Mouse (Mus musculus) C2C12 (cell line): ENCODE data around the gene Irs1. TPM values are rescaled to one million over a fixed set of nuclear protein-coding genes. Genes with fewer than 3 reads are reported as not detected.

ENCODE experiments used
- H3K27me3 ChIP-seq: one replicate; pipeline ENCODE4 v1.6.1; 2011; ENCODE audit not compliant: control insufficient read depth, insufficient read depth, insufficient read length
- H3K36me3 ChIP-seq: one replicate; pipeline ENCODE4 v1.6.1; 2011; ENCODE audit not compliant: control insufficient read depth, insufficient read depth
- H3K4me3 ChIP-seq: one replicate; pipeline ENCODE4 v1.5.1; 2011; ENCODE audit warnings: mild to moderate bottlenecking, control low read depth; ENCODE audit not compliant: poor library complexity, insufficient read depth, severe bottlenecking
- H3K79me2 ChIP-seq: one replicate; pipeline ENCODE4 v1.6.1; 2011; ENCODE audit not compliant: control insufficient read depth, insufficient read depth
- H3K79me3 ChIP-seq: one replicate; pipeline ENCODE4 v1.6.1; 2011; ENCODE audit warnings: low read depth, control low read depth
- H3ac ChIP-seq: one replicate; pipeline ENCODE3; 2011; ENCODE audit warnings: low read depth; ENCODE audit not compliant: control insufficient read depth, insufficient read length
- CEBPB ChIP-seq: IDR thresholded peaks from one replicate; pipeline ENCODE4 v1.6.1; 2011; ENCODE audit warnings: low read depth, mild to moderate bottlenecking, control low read depth, moderate library complexity
- CTCF ChIP-seq: IDR thresholded peaks from one replicate; pipeline ENCODE4 v1.5.1; 2011; ENCODE audit not compliant: control insufficient read depth, insufficient read depth, insufficient read length
- FOSL1 ChIP-seq: IDR thresholded peaks from one replicate; pipeline ENCODE4 v1.8.0; 2011; ENCODE audit warnings: mild to moderate bottlenecking, low read length; ENCODE audit not compliant: poor library complexity, insufficient read depth, severe bottlenecking
- MAX ChIP-seq: IDR thresholded peaks from one replicate; pipeline ENCODE4 v1.6.1; 2011; ENCODE audit warnings: mild to moderate bottlenecking, control low read depth
- MYOD1 ChIP-seq: IDR thresholded peaks from one replicate; pipeline ENCODE4 v1.6.1; 2011; ENCODE audit warnings: low read depth; ENCODE audit not compliant: control insufficient read depth, insufficient read length
- MYOG ChIP-seq: IDR thresholded peaks from one replicate; pipeline ENCODE4 v1.6.1; 2011; ENCODE audit not compliant: control insufficient read depth, insufficient read length; ENCODE audit errors: extremely low read depth
- USF1 ChIP-seq: IDR thresholded peaks from one replicate; pipeline ENCODE4 v1.6.1; 2011; ENCODE audit warnings: low read depth, mild to moderate bottlenecking, control low read depth, moderate library complexity
- long read RNA-seq, 2 experiments: library from polyadenylated mRNA; unstranded; transcript quantifications; one replicate each; pipeline ENCODE4 v2.0.0; 2019 to 2020
- polyA plus RNA-seq: library from polyadenylated mRNA; unstranded; fragments of >200 nt; fragmentation: generic; extraction: Trizol; gene quantifications from one replicate; pipeline ENCODE4 v1.2.1, GENCODE M21; 2012; ENCODE audit warnings: missing spikeins

Gene Irs1
- 4.6 TPM for polyA plus RNA-seq
- long read RNA-seq, experiment 1, partial matches to known transcripts = 0 of 13 reads
- long read RNA-seq, experiment 1, other reads (novel, unspliced or antisense) = 13 of 13 reads
- long read RNA-seq, experiment 2, full-length matches to known transcripts = 17 of 27 reads
- long read RNA-seq, experiment 2, partial matches to known transcripts = 0 of 27 reads
- long read RNA-seq, experiment 2, other reads (novel, unspliced or antisense) = 10 of 27 reads

DNA sequence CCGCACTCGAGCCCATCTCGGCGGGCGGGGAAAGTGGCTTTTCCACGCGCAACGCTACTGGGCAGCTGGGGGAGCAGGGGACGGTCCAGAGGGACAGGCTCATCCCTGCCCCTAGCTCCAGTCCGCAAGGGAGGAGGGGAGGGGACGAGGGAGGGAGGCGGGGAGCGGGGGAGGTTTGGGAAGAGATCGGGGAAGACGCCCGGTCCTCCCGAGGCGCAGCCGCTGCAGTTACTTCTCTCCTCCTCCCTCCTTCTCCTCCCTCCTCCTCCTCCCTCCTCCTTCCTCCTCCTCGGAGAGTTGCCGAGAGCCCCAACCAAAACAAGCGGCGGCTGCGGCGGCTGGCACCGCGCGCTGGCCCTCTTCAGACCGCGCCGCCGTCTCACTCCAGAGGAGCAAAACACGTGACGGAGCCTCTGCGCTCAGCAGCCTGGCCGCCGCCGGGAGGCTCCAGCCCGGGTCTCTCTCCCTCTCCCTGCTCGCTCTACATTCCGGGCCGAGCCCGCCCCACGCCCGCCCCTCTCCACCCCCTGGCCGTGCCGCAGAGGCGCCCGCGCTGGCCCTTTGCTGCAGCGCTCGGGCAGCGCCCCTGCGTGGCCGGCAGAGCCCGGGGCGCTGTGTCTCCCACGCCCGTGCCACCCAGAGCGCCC lies at the start of gene Irs1:
TSS of gene Irs1 (minus strand) at position 266 of the 647 bp plus-strand sequence.
- Histone ChIP-seq H3K27me3 (no peaks in the 10 kb centered on the region), H3ac (peak within 1 kb of the TSS; percentile 83)

DNA sequence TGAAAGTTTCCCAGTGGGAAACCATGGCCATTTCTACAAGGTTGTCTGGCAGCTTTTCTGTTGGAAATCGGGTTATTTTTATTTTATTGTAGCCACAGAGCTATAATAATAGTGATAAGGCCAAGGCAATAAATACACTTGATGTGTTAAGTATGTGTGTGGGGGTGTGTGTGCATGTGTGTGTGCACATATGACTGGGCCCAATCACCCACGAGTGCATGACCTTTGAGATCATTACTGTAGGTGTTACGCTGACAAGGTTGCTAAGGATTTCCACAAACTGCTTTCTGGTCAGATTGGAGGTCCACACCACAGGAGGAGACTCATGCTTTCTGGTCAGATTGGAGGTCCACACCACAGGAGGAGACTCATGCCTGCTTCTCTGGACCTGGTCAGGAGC lies 43.3 kb upstream of the Irs1 start:
- TF ChIP-seq MAX (no peak), CEBPB (no peak), USF1 (no peak), FOSL1 (no peak), CTCF (no peak), MYOG (no peak), MYOD1 (no peak)
- peaks cover 3% of the 10 kb centered on the region for H3K79me3 ChIP-seq
- no peak overlapping the region for H3K4me3 ChIP-seq
- H3ac ChIP-seq = no peak overlapping the region
- no peaks in the 10 kb centered on the region for H3K27me3 ChIP-seq
- H3K36me3 ChIP-seq = no peaks in the 10 kb centered on the region
- peaks cover 8% of the 10 kb centered on the region for H3K79me2 ChIP-seq

More for the DNA sequence above, at the start of gene Irs1:
- TF ChIP-seq MYOD1 = no peak
- TF ChIP-seq USF1 = peak; percentile 52
- peak; percentile 92 for TF ChIP-seq CTCF
- H3K4me3 ChIP-seq = peak within 1 kb of the TSS; percentile 74
- H3K79me2 ChIP-seq = peaks cover 45% of the 10 kb centered on the region
- peaks cover 43% of the 10 kb centered on the region for H3K79me3 ChIP-seq
- peaks cover 21% of the 10 kb centered on the region for H3K36me3 ChIP-seq

DNA sequence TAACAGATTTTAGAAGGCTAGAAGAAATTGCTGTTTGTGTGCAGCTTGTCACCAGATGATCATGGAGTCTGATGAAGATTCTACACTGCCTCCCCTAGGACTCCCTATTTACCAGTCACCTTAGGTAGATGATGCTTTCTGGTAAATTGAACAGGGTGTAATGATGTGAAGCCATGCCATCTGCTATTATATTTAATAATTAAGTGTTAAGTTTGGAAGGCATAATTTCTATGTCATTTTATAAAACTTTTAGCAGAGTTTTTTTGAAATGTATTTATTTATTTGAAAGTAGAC lies 38.7 kb upstream of the Irs1 start:
- Histone ChIP-seq H3K27me3 (no peaks in the 10 kb centered on the region), H3ac (no peak overlapping the region), H3K4me3 (no peak overlapping the region), H3K79me2 (peaks cover 29% of the 10 kb centered on the region), H3K79me3 (peaks cover 6% of the 10 kb centered on the region), H3K36me3 (no peaks in the 10 kb centered on the region)
- TF ChIP-seq CTCF = no peak
- no peak for TF ChIP-seq MYOD1
- no peak for TF ChIP-seq MAX
- TF ChIP-seq CEBPB = no peak
- TF ChIP-seq USF1 = no peak
- no peak for TF ChIP-seq FOSL1
- no peak for TF ChIP-seq MYOG

DNA sequence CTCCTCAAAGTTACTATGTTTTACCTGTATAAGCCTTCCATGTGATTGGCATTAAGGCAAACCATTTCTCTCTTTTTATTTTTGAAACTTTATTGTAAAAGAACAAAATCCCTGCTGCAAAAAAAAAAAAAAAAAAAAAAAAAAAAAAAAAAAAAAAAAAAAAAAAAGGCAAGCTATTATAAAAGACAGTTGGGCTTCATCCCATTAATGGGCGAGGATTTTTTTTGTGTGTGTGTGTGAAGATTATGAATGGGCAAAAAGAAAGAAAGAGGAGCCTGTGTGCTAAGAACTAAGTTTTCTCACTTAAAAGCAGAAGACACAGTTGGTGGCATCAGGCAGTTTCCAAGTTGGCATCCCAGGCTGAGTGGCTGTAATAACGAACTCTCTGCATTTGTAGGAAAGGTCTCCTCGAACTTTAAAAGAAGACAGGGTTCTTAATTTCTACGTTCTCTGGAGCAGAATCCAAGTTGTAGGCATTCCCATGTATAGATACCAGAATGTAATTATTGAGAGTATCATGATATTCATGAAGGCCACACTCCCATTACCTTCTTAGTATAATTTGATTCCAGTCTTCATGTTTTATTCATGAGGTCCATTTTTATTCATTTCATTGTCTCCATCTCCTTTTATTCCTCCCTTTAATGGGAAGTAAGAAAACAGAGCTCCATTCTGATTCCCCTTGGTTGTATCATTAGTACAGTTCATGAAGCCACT lies 38.2 kb upstream of the Irs1 start:
- no peak for TF ChIP-seq FOSL1
- no peak for TF ChIP-seq MYOD1
- H3K36me3 ChIP-seq = no peaks in the 10 kb centered on the region
- H3K79me3 ChIP-seq = peaks cover 6% of the 10 kb centered on the region
- H3K79me2 ChIP-seq = peaks cover 29% of the 10 kb centered on the region
- H3ac ChIP-seq = no peak overlapping the region
- no peak overlapping the region for H3K4me3 ChIP-seq
- H3K27me3 ChIP-seq = no peaks in the 10 kb centered on the region

DNA sequence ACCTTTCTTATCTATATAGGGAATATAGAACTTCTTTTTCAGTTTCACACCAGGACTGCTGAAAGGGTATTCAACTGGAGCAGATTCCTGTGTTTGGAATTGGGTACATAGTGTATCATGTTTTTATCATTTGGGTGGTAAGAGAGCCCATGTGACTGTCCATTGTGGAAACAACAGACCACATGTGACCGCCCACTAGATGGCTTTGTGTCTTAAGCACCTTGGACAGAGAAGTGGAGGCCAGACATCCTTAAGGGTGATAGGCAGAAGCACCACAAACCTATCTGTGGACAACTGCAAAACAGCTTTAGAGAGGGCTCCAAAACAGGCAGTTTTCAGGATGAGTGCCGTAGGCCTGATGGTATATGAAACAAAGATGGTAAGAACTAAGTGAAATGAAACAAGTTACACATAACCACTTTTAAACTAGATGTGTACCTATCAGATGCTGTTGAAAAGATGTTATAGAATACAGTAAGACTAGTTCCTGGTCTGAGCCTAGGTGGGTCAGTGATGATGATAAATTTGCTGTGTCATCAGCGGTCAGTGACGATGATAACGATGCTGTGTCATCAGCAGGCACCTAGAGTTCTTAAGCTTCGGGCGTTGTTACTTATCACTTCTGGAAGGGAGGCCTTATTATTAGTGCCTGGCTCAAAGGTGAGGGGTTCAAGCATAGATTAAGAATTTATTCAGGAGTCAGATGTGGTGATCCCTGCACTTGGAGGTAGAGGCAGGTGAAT lies 37.0 kb upstream of the Irs1 start:
- no peaks in the 10 kb centered on the region for H3K27me3 ChIP-seq
- no peak for TF ChIP-seq FOSL1
- no peak for TF ChIP-seq MYOG
- TF ChIP-seq MAX = no peak
- no peak for TF ChIP-seq MYOD1
- TF ChIP-seq USF1 = no peak
- TF ChIP-seq CTCF = no peak
- TF ChIP-seq CEBPB = no peak

More for the DNA sequence above, 37.0 kb upstream of the Irs1 start:
- no peak overlapping the region for H3ac ChIP-seq
- no peak overlapping the region for H3K4me3 ChIP-seq
- H3K79me2 ChIP-seq = peaks cover 37% of the 10 kb centered on the region
- H3K36me3 ChIP-seq = no peaks in the 10 kb centered on the region
- peaks cover 10% of the 10 kb centered on the region for H3K79me3 ChIP-seq
